Mouse (Mus musculus) testis, postnatal 10 days (tissue): ENCODE measurements around the gene Syt17.
A peak's percentile ranks its signal among the peaks of the same experiment; 100 is the strongest.
"Not testable (repeated sequence)": the region's sequence is repeated elsewhere in the genome, so short reads cannot be mapped to it uniquely, and the experiment has no call there.

ENCODE experiments used
- DNase-seq: peaks from one replicate; pipeline ENCODE4 v3.0.0; 2021; ENCODE audit warnings: low spot score

Syt17 gene

DNA sequence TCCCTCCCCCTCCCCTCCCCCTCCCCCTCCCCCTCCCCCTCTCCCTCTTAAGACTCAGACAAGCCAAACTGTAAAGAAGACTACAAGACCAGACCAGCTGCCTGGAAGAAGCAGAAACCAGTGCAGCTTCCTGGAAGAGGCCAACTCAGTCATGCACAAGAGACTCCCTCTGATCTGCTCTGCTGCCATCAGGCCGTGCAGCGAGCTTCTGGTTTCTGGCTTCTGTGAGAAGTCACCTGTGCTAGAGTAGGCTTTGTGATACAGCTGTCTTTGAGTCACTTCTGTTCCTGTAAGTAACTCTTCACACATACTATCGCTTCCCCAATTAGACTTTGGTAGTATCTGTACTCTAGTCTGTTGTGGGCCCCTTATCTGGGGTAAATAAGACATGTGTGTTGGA, 68.0 kb downstream of the Syt17 start:
- no peak for DNase-seq

DNA sequence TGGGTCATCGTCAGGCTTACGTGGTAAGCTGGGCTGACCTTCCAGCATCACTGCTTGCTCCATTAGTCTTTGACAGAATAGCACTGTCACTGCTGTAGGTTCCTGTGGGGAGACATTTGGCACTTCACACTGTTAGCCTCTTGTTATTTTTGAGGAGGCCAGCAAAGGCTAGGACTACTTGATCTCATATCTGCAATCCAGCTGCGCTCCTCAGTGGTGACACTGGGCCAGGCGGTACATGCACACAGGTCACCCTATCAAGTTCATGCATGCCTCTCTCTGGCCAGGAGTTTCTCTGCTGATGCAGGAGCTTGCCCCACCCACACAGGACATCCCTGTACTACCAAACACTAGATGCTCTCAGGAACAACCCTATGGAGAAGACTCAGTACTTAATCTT, 71.4 kb downstream of the Syt17 start:
- no peak for DNase-seq

DNA sequence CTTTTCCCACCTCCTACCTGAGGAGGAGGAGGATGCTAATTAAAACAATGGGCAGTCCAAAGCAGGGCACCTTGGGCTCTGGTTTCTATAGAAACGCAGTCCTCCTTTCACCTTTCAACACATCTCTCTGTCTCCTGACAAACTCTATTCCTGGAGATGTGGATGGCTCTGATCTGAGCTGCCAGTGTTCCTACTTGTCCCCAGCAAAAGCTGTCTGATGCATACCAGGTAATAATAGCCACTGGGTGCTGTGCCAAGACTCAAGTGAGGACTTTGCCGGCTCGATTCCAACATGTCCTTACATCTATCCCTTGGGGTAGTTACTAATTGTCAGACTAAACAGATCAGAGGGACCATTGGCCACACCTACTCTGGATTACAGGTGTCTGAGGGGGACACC, 72.7 kb downstream of the Syt17 start:
- DNase-seq = no peak

DNA sequence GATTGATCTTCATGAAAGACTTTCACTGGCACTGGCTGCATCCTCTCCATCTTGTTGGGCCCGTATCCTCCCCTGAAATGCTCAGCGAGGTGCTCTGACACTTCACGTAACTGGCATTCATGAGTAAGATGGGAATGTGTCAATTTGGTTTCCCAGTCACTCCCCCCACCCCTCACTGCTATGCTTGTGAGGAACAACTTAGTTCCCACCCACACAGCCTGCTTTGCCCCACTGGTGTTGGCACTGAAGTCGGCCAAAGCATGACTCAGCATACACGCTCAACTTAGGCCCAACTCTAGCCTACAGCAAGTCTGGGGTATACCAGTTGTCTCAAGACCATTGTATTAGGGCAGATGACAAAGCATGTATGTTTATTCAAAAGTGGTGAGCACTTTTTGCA, 76.7 kb downstream of the Syt17 start:
- DNase-seq = no peak

DNA sequence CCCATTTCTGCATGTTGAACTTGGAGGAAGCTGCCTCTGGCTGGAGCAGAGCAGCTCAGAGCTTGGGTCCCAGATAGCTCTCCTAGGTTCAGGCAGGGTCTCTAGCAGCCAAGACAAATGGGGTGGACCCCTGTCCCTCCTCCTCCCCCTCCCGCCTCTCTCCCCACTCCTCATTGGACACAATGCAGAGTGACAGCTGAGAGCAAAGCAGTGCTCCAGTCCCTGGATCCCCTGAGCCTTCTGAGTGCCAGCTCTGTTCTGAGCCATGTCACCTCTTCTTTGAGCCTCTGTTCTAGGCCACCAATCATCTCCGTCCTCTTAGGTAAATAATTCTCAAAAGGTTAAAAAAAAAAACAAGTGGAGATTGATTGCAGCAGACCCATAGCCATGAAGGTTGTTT, 78.3 kb downstream of the Syt17 start:
- no peak for DNase-seq

DNA sequence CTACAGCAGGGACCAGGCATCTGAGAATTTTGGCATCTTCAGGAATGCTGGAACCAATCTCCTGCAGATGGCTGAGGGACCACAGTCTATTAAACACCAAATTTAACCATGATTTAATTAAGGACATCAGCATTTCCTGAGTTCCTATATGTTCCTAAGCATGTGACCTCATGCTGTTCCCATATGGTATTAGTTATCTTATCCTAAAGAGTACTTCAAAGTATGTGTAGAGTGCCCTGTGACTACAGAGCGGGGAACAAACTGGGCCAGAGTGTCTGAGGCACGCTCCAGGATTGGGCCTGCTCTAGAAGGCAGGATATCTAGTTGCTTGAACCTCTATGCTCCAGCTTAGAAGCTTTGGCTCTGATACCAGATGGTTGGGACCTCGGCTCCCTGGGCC, 82.1 kb downstream of the Syt17 start:
- DNase-seq = no peak

DNA sequence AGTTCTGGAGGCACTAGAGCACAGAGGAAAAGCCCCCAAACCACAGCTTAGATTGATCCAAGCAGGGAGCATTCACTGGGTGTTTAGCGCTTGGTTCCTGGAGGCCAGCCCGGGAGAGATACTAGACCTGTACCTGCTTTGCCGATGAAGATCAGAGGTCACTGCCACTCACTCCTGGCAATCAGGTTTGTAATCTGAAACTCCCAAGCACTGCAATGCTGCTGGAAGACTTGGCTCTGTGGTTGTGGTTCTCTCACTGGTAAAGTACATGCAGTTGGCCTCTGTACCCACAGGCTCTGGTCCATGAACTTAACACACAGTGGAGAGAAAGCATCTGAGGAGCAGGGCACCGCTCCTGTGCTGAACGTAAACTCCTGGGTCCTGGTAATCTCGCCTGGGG, 82.8 kb downstream of the Syt17 start:
- DNase-seq = no peak

DNA sequence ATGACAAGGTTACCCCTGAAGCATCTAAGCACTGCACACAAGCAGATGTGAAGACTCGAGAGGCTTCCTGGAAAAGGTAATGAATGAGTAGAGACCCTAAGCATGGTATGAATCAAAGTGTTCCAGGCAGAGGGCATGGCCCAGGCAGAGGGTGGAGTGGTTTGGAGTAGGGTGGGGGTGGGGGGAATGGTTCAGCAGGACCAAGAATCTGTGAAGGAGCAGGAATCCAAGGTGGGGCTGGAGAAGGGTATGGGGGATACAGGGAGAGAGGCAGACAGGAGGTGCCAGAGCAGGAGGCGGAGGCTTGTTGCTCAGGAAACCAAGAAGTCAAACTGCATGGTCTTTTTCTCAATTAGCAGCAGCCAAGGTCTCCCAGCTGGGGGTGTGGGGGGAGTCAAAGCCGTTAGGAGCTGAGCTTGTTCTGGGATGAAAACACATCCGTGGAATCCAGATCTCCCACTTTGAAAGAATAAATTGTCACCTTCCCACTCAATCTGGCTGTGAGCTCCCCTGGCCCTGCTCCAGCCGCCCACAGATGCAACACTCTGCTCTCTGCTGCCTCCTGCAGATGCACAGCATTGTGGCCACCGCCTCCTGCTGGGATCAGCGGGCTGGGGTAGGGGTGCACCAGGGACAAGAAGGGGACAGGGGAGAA, 83.5 kb downstream of the Syt17 start:
- DNase-seq = peak; percentile 67

DNA sequence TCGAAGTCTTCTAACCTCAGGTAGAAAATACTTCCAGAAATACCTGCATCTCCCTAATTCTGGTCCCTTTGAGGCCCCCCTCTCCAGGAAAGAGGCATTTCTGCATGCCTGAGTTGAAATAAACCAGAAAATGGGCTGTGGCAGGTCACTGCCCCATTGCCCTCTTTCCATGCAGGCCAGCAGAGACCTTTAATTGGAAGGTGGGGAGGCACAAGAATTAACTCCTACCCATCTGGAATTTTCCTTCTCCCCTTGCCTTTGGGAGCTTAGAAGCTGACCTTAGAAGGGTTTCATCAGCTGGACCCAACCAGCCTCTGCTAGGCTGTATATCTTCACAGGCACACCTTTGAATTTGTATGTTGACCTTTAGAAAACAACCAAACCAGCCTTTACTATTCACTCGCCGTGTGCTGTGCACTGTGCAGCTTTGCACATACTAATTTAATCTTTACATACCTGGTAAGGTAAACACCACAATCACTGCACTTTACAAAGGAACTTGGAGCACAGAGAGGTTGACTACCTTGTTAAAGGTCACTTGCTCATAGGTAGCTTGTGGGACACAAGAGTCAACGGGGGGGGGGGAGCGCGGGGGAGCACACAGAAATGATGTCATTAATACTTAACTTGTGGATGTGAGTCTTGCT, 84.3 kb downstream of the Syt17 start:
- no peak for DNase-seq

DNA sequence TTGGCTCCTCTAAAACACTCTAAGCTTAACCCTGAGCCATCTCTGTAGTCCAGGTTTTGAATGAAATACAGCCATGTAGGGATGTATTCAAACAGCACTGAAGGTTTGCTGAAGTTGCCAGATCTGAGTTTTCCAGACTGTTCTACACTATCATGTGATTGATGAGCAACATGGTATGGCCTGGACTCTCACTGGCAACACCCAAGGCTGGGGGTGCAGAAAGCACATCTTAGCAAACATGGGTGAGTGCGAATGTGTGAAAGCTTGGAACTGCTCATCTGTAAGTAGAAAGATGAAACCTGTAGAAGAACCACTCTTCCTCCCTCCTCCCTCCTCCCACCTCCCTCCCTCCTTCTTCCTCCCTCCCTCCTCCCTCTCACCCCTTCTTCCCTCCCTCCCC, 85.1 kb downstream of the Syt17 start:
- no peak for DNase-seq

DNA sequence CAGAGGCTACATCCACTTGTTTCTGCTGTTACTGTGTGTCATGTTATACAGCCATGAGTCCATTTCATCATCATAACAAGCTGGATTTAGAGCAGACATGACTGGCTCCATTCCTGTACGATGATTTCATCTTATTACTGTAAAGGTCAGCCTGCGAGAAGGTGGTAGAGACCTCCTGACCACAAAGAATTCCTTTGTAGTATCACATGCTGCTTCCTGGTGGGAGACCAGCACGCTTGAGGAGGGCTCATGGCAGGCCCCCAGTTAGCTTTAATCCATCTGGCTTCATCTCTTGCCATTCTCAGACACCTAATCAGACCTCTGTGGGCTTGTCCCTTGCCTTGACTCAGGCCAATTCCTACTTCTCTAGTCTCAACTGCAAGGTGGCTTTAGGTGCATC, 85.8 kb downstream of the Syt17 start:
- no peak for DNase-seq

DNA sequence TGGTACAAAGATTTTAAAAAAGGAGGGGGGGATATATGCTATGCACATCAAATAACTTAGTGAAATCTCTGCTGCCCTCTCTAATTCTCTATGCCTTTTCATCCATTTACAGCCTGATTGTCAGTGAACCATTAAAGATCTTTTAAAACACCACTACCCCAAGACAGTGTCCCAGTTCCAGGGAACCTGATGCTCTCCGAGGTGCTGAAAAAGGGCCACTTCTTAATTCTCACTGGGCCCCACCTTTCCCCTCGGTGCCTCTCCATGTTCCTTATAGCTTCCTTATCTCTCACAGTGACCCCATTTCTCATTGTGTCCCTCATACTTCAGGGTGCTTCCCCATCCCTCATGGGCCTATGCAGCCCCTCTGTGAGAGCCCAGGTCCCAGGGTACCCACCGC, 89.0 kb downstream of the Syt17 start:
- DNase-seq = peak; percentile 53

DNA sequence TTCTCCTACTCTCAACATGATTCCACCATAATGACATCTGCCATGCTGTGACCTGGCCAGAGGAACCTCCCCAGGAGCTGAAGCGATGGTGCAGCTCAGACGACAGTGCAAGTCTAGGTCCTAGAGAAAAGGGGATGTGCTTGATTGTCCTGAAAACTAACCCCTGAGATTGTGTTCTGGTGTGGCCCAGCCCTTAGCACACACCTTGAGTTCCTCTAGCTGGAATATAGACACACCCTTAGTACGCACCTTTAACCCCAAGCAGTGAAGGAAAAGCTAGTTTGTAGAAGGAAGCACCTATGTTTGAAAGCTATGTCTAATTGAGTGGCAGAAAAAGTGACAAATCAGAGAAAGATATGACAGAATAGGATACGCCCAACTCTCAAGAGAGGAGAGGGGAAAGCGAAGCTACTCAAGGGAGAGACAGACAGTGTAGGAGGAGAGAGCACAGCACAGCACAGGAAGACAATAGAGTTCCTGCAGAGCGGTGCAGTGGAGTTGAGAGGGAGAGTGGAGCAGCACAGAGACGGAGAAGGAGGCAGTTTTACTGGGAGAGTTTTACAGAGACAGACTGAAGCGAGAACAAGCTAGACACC, 91.5 kb downstream of the Syt17 start:
- not testable (repeated sequence) for DNase-seq

DNA sequence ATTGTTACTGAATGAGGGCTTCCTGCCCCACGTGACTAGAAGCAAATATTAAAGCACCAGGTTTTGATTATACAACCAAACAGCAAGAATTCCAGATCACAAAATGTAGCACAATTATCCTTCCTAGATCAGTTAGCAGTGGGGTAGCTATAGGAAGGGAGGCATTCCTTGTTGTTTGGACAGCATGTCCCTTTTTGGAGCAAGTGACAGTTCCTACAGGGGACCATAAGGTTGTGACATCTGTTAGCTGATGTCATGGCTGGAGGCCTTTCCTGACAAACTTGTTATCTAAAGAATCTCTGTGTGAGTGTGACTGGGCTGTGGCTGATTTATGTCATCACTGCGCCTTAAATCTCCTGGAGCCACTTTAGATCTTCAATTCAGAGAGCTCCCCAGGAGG, 97.2 kb downstream of the Syt17 start:
- DNase-seq = no peak

DNA sequence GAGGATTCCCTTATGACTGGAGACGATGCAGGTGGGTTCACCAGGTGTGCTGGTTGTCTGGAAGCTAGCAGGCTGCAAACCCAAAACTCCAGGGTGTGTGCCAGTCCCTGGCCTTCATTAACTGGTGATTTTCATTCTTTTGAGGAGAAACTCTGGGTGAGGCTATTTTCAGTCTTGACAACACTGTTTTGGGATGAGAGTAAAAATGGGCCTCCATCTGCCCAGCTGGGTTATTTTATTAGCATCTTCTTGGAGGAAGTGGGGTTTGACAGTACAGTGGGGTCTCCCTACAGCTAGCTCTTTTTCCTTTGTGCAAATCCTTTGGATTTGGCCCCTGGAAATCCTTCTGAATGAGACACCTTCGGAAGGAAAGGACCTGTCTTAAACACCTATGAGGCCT, 101.1 kb downstream of the Syt17 start:
- no peak for DNase-seq

DNA sequence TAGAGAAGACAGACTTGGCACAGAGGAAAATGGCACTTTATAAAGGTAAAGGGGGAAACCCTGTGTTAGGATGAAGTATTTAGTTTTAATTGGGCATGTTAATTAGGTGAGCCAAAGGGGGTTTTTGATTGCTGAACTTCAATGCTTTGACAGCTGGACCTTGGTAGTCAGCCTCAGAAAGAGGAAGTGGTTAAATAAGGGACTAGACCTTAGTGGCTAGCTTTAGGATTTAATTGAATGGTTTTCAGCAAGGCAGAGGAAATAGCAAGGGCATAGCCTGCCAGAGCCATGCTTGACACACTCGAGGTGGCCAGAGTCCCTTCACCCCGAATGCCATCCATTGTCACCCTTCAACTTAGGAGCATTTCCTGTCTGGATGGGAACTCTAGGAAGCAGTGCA, 101.6 kb downstream of the Syt17 start:
- no peak for DNase-seq

DNA sequence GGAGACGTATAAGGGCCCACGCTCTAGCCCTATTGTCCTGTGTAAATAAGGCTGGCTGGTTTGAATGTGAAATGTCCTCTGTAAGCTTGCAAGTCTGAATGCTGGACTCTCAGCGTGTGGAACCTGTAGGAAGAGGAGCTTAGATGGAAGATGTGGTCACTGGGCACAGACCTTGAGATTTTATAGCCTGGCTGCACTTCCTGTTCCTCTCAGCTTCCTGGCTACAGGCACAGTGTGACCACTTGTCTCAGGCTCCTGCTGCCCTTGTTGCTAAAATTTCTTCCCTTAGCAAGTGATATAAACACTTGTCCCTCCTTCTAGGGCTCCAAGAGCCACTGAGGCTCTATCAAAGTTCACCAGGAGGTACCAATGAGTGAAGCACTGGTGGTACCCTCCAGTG, 102.6 kb downstream of the Syt17 start:
- no peak for DNase-seq

DNA sequence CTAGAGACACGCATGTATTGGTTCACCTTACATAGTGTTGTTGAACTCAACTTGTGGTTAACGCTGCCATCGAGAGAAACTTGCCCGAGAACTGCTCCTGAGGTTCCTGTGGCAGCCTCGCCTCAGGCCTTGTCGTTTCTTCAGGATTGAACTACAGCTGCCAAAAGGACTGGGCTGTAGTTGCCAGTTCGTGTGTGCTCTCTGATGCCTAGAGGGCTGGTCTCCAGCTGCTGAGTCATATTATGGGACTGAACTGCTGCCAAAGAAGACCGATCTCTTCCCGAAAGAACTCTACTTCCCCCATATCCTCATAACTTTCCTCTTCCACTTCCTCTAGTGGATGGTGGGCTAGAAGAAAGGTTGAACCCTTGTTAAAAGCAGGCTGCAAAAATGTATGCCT, 103.3 kb downstream of the Syt17 start:
- DNase-seq = no peak
